Mouse (Mus musculus): Measurements from ENCODE around the gene Hcn2.

DNA sequence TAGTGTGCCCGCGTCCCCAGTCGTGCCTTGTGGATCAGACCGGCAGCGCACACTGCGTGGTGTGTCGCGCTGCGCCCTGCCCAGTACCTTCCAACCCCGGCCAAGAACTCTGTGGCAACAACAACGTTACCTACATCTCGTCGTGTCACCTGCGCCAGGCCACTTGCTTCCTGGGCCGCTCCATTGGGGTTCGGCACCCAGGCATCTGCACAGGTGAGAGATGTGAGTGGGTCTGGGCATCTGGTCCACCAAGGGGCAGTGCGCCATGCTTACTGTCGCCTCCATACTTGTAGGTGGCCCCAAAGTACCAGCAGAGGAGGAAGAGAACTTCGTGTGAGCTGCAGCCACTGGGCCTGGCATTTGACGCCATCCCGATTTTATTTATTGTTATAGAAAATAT, 64.7 kb downstream of the Hcn2 start:
- TF ChIP-seq EP300 (IDR thresholded peaks at IDR 0.05; ENCODE audit: low read depth) (no peak), CTCF (IDR thresholded peaks at IDR 0.05; ENCODE audit: low read depth) (no peak)

Measured in liver, postnatal 0 days (tissue).